Mouse (Mus musculus): ENCODE data around the gene Rtl8a.

- TF ChIP-seq POLR2A (IDR thresholded peaks at IDR 0.05; ENCODE audit: extremely low read depth, insufficient read depth, low read length) = no peak
- no peak for TF ChIP-seq CTCF (IDR thresholded peaks at IDR 0.05; ENCODE audit: low read depth, low read length)
These were observed 2.4 kb upstream of the Rtl8a start for GRCm38 (mm10) chrX:53645885-53646284.

Data from liver, adult 2 months (tissue).